Mouse (Mus musculus): Measurements from ENCODE around the gene Stom. TPM values are rescaled to one million over a fixed set of nuclear protein-coding genes. Genes with fewer than 3 reads are reported as not detected.

Gene Stom
- total RNA-seq (2023): 2.2 TPM

GRCm38 (mm10) chr2:35336388-35337280 is at the start of gene Stom:
Gene Stom (minus strand): TSS chr2:35336976.

GRCm38 (mm10) chr2:35367629-35368028 is 30.9 kb upstream of the Stom start, which contains the start of gene 4930568D16Rik:
Gene 4930568D16Rik (minus strand): TSS chr2:35367729.

Other genes with a start within 250 kb of the Stom start
- 1.6 TPM for gene AI182371, start 235.4 kb downstream of the Stom start, total RNA-seq (2023)
- 120 TPM for gene Cntrl, start 227.5 kb downstream of the Stom start, total RNA-seq (2023)
- 142 TPM for gene Rab14, start 135.9 kb downstream of the Stom start, total RNA-seq (2023)
- 19.8 TPM for gene Gsn, start 80.6 kb downstream of the Stom start, total RNA-seq (2023)
- gene 4930568D16Rik, start 30.8 kb upstream of the Stom start, total RNA-seq (2023): not detected
- gene 4930402F06Rik, start 60.2 kb upstream of the Stom start, total RNA-seq (2023): not detected
- 28.7 TPM for gene Ggta1, start 126.3 kb upstream of the Stom start, total RNA-seq (2023)
- gene Dab2ip, start 221.3 kb upstream of the Stom start, total RNA-seq (2023): 1.2 TPM